Mouse (Mus musculus) MEL (cell line): ENCODE measurements at regions not wholly inside any gene's neighbourhood (a gene's known extent, or its start where the extent isn't known, plus 50 kb on each side); places are given as distances from the start of the nearest gene placed in this dataset.

ENCODE experiments used
- DNase-seq: peaks from one replicate; pipeline ENCODE4 v3.0.0; 2011; ENCODE audit warnings: low read depth, low spot score
- H3K27ac ChIP-seq: 2 replicates; pipeline ENCODE4 v1.5.1; 2012; ENCODE audit warnings: low read depth, mild to moderate bottlenecking, control low read depth, low read length, moderate library complexity; ENCODE audit not compliant: control insufficient read depth
- H3K27me3 ChIP-seq, 2 experiments: fragments of 150-350 bp in 1 of 2; sonication (generic) in 1 of 2; 2 replicates each; pipeline ENCODE4 v1.6.1; 2012; ENCODE audit warnings: low read length in 2 of 2, mild to moderate bottlenecking in 2 of 2, improper control_type of control experiment in 1 of 2, moderate library complexity in 1 of 2; ENCODE audit not compliant: insufficient read depth in 2 of 2, control insufficient read depth in 1 of 2
- H3K36me3 ChIP-seq, 2 experiments: 2 replicates each; pipeline ENCODE4 v1.6.1; 2012 to 2014; ENCODE audit warnings: low read length in 2 of 2, improper control_type of control experiment in 1 of 2, inconsistent platforms in 1 of 2, mild to moderate bottlenecking in 1 of 2; ENCODE audit not compliant: insufficient read depth in 2 of 2, control insufficient read depth in 1 of 2
- H3K4me1 ChIP-seq, 2 experiments: fragments of 150-350 bp in 1 of 2; sonication (generic) in 1 of 2; 2 replicates each; pipeline ENCODE4 v1.6.1; 2012; ENCODE audit warnings: low read length in 2 of 2, improper control_type of control experiment in 1 of 2, mild to moderate bottlenecking in 1 of 2; ENCODE audit not compliant: insufficient read depth in 2 of 2, control insufficient read depth in 1 of 2
- H3K4me3 ChIP-seq, 2 experiments: fragments of 150-350 bp in 1 of 2; sonication (generic) in 1 of 2; 2 replicates each; pipeline ENCODE4 v1.5.1; 2012; ENCODE audit warnings: low read depth in 2 of 2, low read length in 2 of 2, mild to moderate bottlenecking in 2 of 2, moderate library complexity in 2 of 2, control low read depth in 1 of 2, improper control_type of control experiment in 1 of 2; ENCODE audit not compliant: control insufficient read depth in 1 of 2, insufficient read depth in 1 of 2
- H3K79me2 ChIP-seq: 2 replicates; pipeline ENCODE4 v1.6.1; 2012; ENCODE audit warnings: mild to moderate bottlenecking, low read length, moderate library complexity; ENCODE audit not compliant: control insufficient read depth, poor library complexity, insufficient read depth
- H3K9ac ChIP-seq: 2 replicates; pipeline ENCODE4 v1.6.1; 2012; ENCODE audit warnings: low read depth, mild to moderate bottlenecking, control low read depth, low read length, moderate library complexity; ENCODE audit not compliant: control insufficient read depth, poor library complexity, severe bottlenecking
- H3K9me3 ChIP-seq: fragments of 150-350 bp; sonication (generic); replicated peaks from 2 replicates; pipeline ENCODE4 v1.6.1; 2012; ENCODE audit warnings: mild to moderate bottlenecking, low read length, improper control_type of control experiment, moderate library complexity; ENCODE audit not compliant: insufficient read depth
- CHD1 ChIP-seq: IDR thresholded peaks from 2 replicates; pipeline ENCODE4 v1.6.1; 2012; ENCODE audit warnings: low read depth, mild to moderate bottlenecking, inconsistent platforms, low read length, improper control_type of control experiment
- CHD2 ChIP-seq: IDR thresholded peaks from 2 replicates; pipeline ENCODE4 v1.6.1; 2011; ENCODE audit warnings: low read length, improper control_type of control experiment
- CTCF ChIP-seq, 3 experiments: IDR thresholded peaks in 2 of 3; conservative IDR thresholded peaks in 1 of 3; 2 replicates each; pipeline ENCODE4 v1.5.1; 2011 to 2012; ENCODE audit warnings: low read length in 3 of 3, low read depth in 2 of 3, mild to moderate bottlenecking in 2 of 3, improper control_type of control experiment in 1 of 3, inconsistent platforms in 1 of 3, mixed read lengths in 1 of 3, moderate library complexity in 1 of 3; ENCODE audit not compliant: control insufficient read depth in 1 of 3, insufficient read depth in 1 of 3, poor library complexity in 1 of 3, severe bottlenecking in 1 of 3
- GABPA ChIP-seq: IDR thresholded peaks from 2 replicates; pipeline ENCODE4 v1.6.1; 2012; ENCODE audit warnings: low read depth, mild to moderate bottlenecking, inconsistent platforms, low read length, improper control_type of control experiment, moderate library complexity
- HCFC1 ChIP-seq: IDR thresholded peaks from 2 replicates; pipeline ENCODE4 v1.6.1; 2012; ENCODE audit warnings: low read depth, mild to moderate bottlenecking, inconsistent platforms, low read length, improper control_type of control experiment, moderate library complexity
- JUND ChIP-seq: IDR thresholded peaks from 2 replicates; pipeline ENCODE4 v1.6.1; 2011; ENCODE audit warnings: low read depth, mild to moderate bottlenecking, improper control_type of control experiment, low read length
- KAT2A ChIP-seq: conservative IDR thresholded peaks from 2 replicates; pipeline ENCODE4 v1.6.1; 2012; ENCODE audit warnings: low read depth, low read length, improper control_type of control experiment, inconsistent platforms
- MAFK ChIP-seq: IDR thresholded peaks from 2 replicates; pipeline ENCODE4 v1.6.1; 2011; ENCODE audit warnings: low read depth, mild to moderate bottlenecking, low read length, improper control_type of control experiment, borderline replicate concordance
- MEF2A ChIP-seq: IDR thresholded peaks from 2 replicates; pipeline ENCODE4 v1.6.1; 2014; ENCODE audit warnings: low read depth, mild to moderate bottlenecking, inconsistent platforms, low read length, improper control_type of control experiment; ENCODE audit not compliant: poor library complexity, insufficient replicate concordance, severe bottlenecking; ENCODE audit errors: extremely low read depth
- MYB ChIP-seq: IDR thresholded peaks from 2 replicates; pipeline ENCODE4 v1.6.1; 2011; ENCODE audit warnings: mild to moderate bottlenecking, low read depth, low read length, improper control_type of control experiment
- MYC ChIP-seq: IDR thresholded peaks from 2 replicates; pipeline ENCODE4 v1.6.1; 2011; ENCODE audit warnings: low read depth, mild to moderate bottlenecking, low read length, improper control_type of control experiment, moderate library complexity
- NELFE ChIP-seq: IDR thresholded peaks from 2 replicates; pipeline ENCODE4 v1.6.1; 2011; ENCODE audit warnings: low read depth, low read length, improper control_type of control experiment
- NRF1 ChIP-seq: IDR thresholded peaks from 2 replicates; pipeline ENCODE4 v1.6.1; 2014; ENCODE audit warnings: low read depth, mild to moderate bottlenecking, inconsistent platforms, low read length, improper control_type of control experiment, moderate library complexity; ENCODE audit not compliant: poor library complexity, insufficient read depth, severe bottlenecking
- RCOR1 ChIP-seq: IDR thresholded peaks from 2 replicates; pipeline ENCODE4 v1.6.1; 2012; ENCODE audit warnings: low read depth, mild to moderate bottlenecking, inconsistent platforms, low read length, improper control_type of control experiment
- SIN3A ChIP-seq: IDR thresholded peaks from 2 replicates; pipeline ENCODE4 v1.6.1; 2012; ENCODE audit warnings: low read length, improper control_type of control experiment, inconsistent platforms
- SMC3 ChIP-seq: IDR thresholded peaks from 2 replicates; pipeline ENCODE4 v1.6.1; 2011; ENCODE audit warnings: low read depth, low read length, improper control_type of control experiment
- USF2 ChIP-seq, 2 experiments: IDR thresholded peaks; 2 replicates each; pipeline ENCODE4 v1.6.1; 2011 to 2012; ENCODE audit warnings: improper control_type of control experiment in 2 of 2, low read length in 2 of 2, borderline replicate concordance in 1 of 2, inconsistent platforms in 1 of 2, low read depth in 1 of 2, mild to moderate bottlenecking in 1 of 2; ENCODE audit not compliant: insufficient read depth in 1 of 2
- ZKSCAN1 ChIP-seq: IDR thresholded peaks from 2 replicates; pipeline ENCODE4 v1.6.1; 2012; ENCODE audit warnings: low read depth, mild to moderate bottlenecking, inconsistent platforms, low read length, improper control_type of control experiment, moderate library complexity

GRCm38 (mm10) chr9:41364442-41365250 is 203.1 kb upstream of the Ubash3b start:
- no peak for TF ChIP-seq MYC
- no peak for TF ChIP-seq MEF2A
- TF ChIP-seq SIN3A, result no peak
- no peak for TF ChIP-seq NELFE
- no peak for TF ChIP-seq SMC3
- no peak for TF ChIP-seq ZKSCAN1
- Histone ChIP-seq H3K27ac (no peak overlapping the region), H3K4me1 (no peaks in the 10 kb centered on the region), H3K4me3 (no peak overlapping the region), H3K9me3 (no peaks in the 10 kb centered on the region), H3K36me3 (no peaks in the 10 kb centered on the region), H3K9ac (no peak overlapping the region), H3K79me2 (no peaks in the 10 kb centered on the region), H3K27me3 (no peaks in the 10 kb centered on the region)
- DNase-seq, result no peak

- Histone ChIP-seq H3K36me3 (no peaks in the 10 kb centered on the region), H3K4me1 (no peaks in the 10 kb centered on the region), H3K27me3 (no peaks in the 10 kb centered on the region), H3K4me3 (no peak overlapping the region), H3K9ac (no peak overlapping the region), H3K79me2 (no peaks in the 10 kb centered on the region), H3K9me3 (no peaks in the 10 kb centered on the region), H3K27ac (no peak overlapping the region)
- DNase-seq, result no peak
- TF ChIP-seq CHD2, result no peak
- TF ChIP-seq KAT2A, result no peak
- TF ChIP-seq CHD1, result no peak
- TF ChIP-seq USF2 (IDR thresholded peaks at IDR 0.05; ENCODE audit: borderline replicate concordance in 1 of 2, insufficient read depth in 1 of 2, low read depth in 1 of 2, low read length in 2 of 2), result no peak
- TF ChIP-seq NRF1, result no peak
- TF ChIP-seq JUND, result no peak
- no peak for TF ChIP-seq SIN3A
- no peak for TF ChIP-seq MYC
- no peak for TF ChIP-seq RCOR1
- TF ChIP-seq MAFK, result no peak
- TF ChIP-seq GABPA, result no peak
- TF ChIP-seq CTCF (IDR thresholded peaks at IDR 0.05 in 2 of 3, conservative IDR thresholded peaks at IDR 0.05 in 1 of 3; ENCODE audit: control insufficient read depth in 1 of 3, insufficient read depth in 1 of 3, low read depth in 2 of 3, low read length in 3 of 3, poor library complexity in 1 of 3, severe bottlenecking in 1 of 3), result no peak
- no peak for TF ChIP-seq HCFC1
- no peak for TF ChIP-seq MYB
Measured at GRCm38 (mm10) chr9:41360356-41360755, 198.9 kb upstream of the Ubash3b start.
